Mouse (Mus musculus) embryonic facial prominence, embryonic 13.5 days (tissue): ENCODE data around the gene Xrn1. TPM values are rescaled to one million over a fixed set of nuclear protein-coding genes. Genes with fewer than 3 reads are reported as not detected.

ENCODE experiments used
- ATAC-seq: fragments of 200-750 bp; cut with Nextera tagmentation; 2 replicates; pipeline ENCODE4 v1.8.0; 2017; ENCODE audit warnings: low read depth; ENCODE audit not compliant: insufficient number of reproducible peaks, insufficient read depth, low FRiP score, low TSS enrichment
- H3K27ac ChIP-seq: fragments of 300-500 bp; sonication (generic); 2 replicates; pipeline ENCODE4 v1.5.1; 2015; ENCODE audit warnings: moderate library complexity, mild to moderate bottlenecking, inconsistent platforms
- H3K27me3 ChIP-seq: fragments of 300-500 bp; sonication (generic); 2 replicates; pipeline ENCODE4 v1.6.1; 2015; ENCODE audit warnings: mild to moderate bottlenecking, inconsistent platforms
- H3K36me3 ChIP-seq: fragments of 300-500 bp; sonication (generic); 2 replicates; pipeline ENCODE4 v1.6.1; 2015; ENCODE audit warnings: mild to moderate bottlenecking, inconsistent platforms
- H3K4me1 ChIP-seq: fragments of 300-500 bp; sonication (generic); 2 replicates; pipeline ENCODE4 v1.6.1; 2015; ENCODE audit warnings: inconsistent platforms
- H3K4me2 ChIP-seq: fragments of 300-500 bp; sonication (generic); 2 replicates; pipeline ENCODE4 v1.6.1; 2015; ENCODE audit warnings: moderate library complexity, mild to moderate bottlenecking, inconsistent platforms
- H3K4me3 ChIP-seq: fragments of 300-500 bp; sonication (generic); 2 replicates; pipeline ENCODE4 v1.5.1; 2015; ENCODE audit warnings: mild to moderate bottlenecking, inconsistent platforms
- H3K9ac ChIP-seq: fragments of 300-500 bp; sonication (generic); 2 replicates; pipeline ENCODE4 v1.6.1; 2015; ENCODE audit warnings: mild to moderate bottlenecking, inconsistent platforms
- H3K9me3 ChIP-seq: fragments of 300-500 bp; sonication (generic); 2 replicates; pipeline ENCODE4 v1.6.1; 2016; ENCODE audit warnings: inconsistent platforms
- WGBS: fragments of 180-500 bp; shearing (Covaris S2); methylation state at CpG from one replicate; pipeline ENCODE4 v1.1.7; 2015; ENCODE audit warnings: mixed read lengths; 5-methylcytosine and 5-hydroxymethylcytosine counted together
- polyA plus RNA-seq: library from polyadenylated mRNA; unstranded; fragments of >200 nt; fragmentation: Nextera tagmentation; extraction: Ambion mirVana; gene quantifications from 2 replicates; pipeline ENCODE4 v1.2.1, GENCODE M21; 2015

Xrn1 gene
- polyA plus RNA-seq, 1 experiment from 2014 or later, result 25.2 TPM

DNA sequence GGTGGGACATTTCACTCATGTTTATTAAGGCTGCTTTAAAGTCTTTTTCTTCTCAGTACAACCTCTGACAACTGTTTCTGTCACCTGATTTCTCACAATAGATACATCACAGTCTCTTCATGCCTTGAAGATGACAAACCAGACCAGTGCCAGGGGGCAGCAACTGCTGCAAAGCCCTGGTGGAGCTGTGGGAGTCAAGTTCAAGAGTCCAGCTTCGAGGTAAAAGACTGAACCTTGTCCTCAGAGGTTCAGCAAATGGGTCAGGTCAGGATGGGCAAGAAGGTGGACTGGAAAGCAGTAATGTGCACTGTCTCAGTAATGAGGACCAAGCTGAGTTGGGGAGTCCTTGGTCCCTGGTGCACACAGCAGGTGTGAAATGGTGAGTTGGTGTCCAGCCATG lies 139.8 kb downstream of the Xrn1 start:
- Histone ChIP-seq H3K9me3 (peaks cover 17% of the 10 kb centered on the region), H3K27ac (no peak overlapping the region), H3K9ac (no peak overlapping the region), H3K27me3 (no peaks in the 10 kb centered on the region), H3K4me3 (no peak overlapping the region), H3K36me3 (no peaks in the 10 kb centered on the region), H3K4me2 (no peak overlapping the region), H3K4me1 (no peaks in the 10 kb centered on the region)
- ATAC-seq, result no peak
- WGBS, result 43% methylated on average over 1 of the region's 1 CpGs

DNA sequence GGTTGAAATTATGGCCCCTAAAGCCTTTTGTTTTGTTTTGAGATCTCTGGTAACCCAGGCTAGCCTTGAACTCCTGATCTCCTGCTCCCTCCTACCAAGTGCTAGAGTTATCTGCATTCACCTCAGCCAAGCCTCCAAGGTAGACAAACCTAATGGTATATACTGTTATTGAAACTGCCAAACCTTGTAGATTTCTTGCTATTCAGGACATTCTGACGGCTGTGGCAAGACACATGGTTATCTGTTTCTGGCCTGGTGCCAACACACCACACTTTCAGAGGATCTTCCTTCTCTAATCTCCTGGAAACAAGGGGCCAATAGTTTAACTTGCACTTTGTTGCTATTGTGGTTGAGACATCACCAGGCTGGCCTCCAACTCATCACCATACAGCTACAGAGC lies 140.6 kb downstream of the Xrn1 start:
- Histone ChIP-seq H3K27ac (no peak overlapping the region), H3K9ac (no peak overlapping the region), H3K27me3 (no peaks in the 10 kb centered on the region), H3K4me2 (no peak overlapping the region), H3K4me3 (no peak overlapping the region), H3K4me1 (no peaks in the 10 kb centered on the region), H3K36me3 (no peaks in the 10 kb centered on the region), H3K9me3 (peaks cover 26% of the 10 kb centered on the region)
- ATAC-seq, result no peak
- 79% methylated on average over 1 of the region's 1 CpGs for WGBS

DNA sequence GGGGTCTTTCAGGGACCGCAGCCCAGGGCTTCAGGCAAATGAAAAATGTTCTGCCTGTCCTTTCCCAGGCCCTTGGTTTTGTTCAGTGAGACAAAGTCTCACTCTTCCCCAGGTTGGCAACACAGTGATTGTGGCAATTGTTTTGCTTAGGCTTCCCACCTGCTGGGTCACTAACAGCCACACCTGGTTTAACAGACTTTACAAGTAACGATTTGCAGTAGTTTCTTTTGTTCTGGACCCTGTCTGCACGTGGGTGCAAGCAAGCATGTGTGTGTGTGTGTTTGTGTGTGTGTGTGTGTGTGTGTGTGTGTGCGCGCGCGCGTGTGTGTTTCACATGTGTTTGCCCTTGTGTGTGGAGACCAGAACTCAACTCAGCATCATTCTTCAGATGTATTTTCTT lies 148.3 kb downstream of the Xrn1 start:
- no peak overlapping the region for H3K9ac ChIP-seq
- H3K27me3 ChIP-seq, result no peaks in the 10 kb centered on the region
- no peaks in the 10 kb centered on the region for H3K36me3 ChIP-seq
- no peak overlapping the region for H3K27ac ChIP-seq
- no peak for ATAC-seq
- H3K9me3 ChIP-seq, result peaks cover 24% of the 10 kb centered on the region
- WGBS, result 87% methylated on average over 8 of the region's 8 CpGs
- no peak overlapping the region for H3K4me2 ChIP-seq
- no peaks in the 10 kb centered on the region for H3K4me1 ChIP-seq
- H3K4me3 ChIP-seq, result no peak overlapping the region

Other genes with a start within 250 kb of the Xrn1 start
- 2.0 and 2.7 TPM in 2 replicates for gene Trpc1, start 204.4 kb upstream of the Xrn1 start, polyA plus RNA-seq
- 3.8 and 7.1 TPM in 2 replicates for gene Pls1, start 109.4 kb upstream of the Xrn1 start, polyA plus RNA-seq
- gene Atr, start 97.2 kb upstream of the Xrn1 start, polyA plus RNA-seq, result 22.4 and 24.1 TPM in 2 replicates
- gene Gk5, start 164.6 kb downstream of the Xrn1 start, polyA plus RNA-seq, result 6.2 and 6.8 TPM in 2 replicates
- 45.0 and 45.5 TPM in 2 replicates for gene Tfdp2, start 241.5 kb downstream of the Xrn1 start, polyA plus RNA-seq